Mouse (Mus musculus) heart, postnatal 14 days (tissue): ENCODE measurements around the gene Ccr8. TPM values are rescaled to one million over a fixed set of nuclear protein-coding genes. Genes with fewer than 3 reads are reported as not detected.
A peak's percentile ranks its signal among the peaks of the same experiment; 100 is the strongest.

Experiments used
- DNase-seq, 2 experiments: peaks; one replicate each; pipeline ENCODE4 v3.0.0; 2021 to 2022
- intact Hi-C: fragments of 180-260 bp; cut with DNase I; formaldehyde crosslinking; loops from one replicate; pipeline ENCODE4 v1.15.1; 2025
- long read RNA-seq, 2 experiments: library from polyadenylated mRNA; stranded (forward); transcript quantifications; one replicate each; pipeline ENCODE4 v2.0.0; 2021
- total RNA-seq, 2 experiments: library from RNA; stranded (reverse); gene quantifications; 2 replicates each; pipeline ENCODE4 v1.2.3; 2021

Gene Ccr8
- total RNA-seq = under 1 TPM in 1 of 2 experiments, not detected in 1; 0.44 TPM
- long read RNA-seq, experiment 1 = 0 reads
- long read RNA-seq, experiment 2 = 0 reads

DNA sequence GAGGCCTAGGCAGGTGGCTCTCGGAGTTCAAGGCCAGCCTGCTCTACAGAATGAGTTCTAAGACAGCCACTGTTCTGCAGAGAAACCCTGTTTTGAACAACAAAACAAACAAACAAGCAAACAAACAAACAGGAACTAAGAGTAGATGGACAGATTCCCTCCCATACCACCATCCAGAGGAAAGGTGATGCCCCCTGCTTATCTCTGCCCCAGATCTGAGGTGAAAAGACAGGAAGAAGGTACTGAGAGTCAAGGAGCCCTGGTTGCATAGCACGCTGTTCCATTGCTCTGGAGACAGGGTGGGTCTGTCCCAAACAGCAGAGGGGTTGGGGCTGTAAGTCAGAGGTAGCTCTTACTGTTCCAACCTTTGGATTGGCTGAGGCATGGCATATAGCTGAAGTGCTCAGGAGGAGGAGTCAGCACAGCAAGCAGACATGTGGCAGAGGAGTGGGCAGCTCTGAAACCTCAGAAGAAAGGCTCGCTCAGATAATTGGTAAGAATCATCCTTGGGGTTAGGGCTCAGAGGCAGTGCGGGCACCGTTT, at the start of gene Ccr8:
Gene Ccr8 (plus strand): TSS at position 419 of the 543 bp plus-strand sequence.
- intact Hi-C loops = no loop called here

DNA sequence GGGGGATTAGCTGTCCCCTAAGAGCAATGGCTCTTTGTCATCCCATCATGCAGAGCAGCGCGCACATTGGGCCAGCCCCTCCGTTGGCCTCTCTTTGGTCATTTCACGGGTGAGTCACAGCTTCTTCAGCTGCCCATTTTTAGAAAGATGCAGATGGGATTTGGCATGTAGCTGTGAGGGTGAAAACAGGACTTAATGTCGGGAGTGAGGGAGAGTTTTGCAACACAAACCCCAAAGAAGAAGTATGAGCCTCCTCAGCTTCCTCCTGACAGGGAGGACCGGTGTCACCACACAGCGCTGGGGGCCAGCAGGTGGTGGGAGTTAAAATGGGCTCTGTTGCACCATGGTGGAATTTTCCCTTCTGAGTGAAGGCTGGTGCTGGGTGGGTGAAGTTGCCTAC, 48.8 kb upstream of the Ccr8 start:
- intact Hi-C loops = no loop called here
- no peak for DNase-seq

More for the DNA sequence above, at the start of gene Ccr8:
- no peak for DNase-seq

DNA sequence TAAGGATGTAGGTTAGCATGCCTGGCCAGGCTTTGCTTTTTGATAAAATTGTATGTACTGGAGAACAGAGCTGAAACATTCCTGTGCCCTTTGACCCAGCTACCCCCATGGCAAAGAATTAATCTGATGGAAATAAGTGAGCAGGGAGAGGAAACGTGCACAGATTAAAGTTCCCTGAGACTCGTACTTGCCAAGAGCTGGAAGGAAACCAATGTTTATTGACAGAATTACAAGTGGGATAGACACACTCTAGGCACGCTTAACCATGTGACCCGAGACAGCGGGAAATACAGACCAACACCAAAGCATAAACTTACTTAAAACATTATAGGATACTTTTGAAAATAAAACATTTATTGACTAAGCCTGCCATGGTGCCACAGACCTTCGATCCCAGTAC, 43.4 kb upstream of the Ccr8 start:
- intact Hi-C loops = no loop called here

DNA sequence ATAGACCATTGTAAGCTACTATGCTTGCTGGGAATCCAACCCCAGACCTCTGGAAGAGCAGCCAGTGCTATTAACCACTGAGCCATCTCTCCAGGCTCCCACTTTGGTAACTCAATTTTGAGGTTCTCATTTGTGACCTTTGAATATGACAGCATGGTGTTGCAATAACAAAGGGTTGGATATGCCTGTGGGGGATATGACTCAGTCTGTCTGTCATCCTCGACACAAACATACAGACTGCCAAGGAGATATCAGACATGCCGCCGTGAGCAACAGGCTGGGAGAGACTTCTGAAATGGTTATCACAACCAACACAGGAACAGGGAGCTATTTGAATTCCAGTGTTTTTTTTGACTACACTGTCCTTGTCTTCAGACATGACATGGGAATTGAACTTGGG, 42.5 kb upstream of the Ccr8 start:
- DNase-seq = no peak
- intact Hi-C loops = no loop called here

More for the DNA sequence above, 43.4 kb upstream of the Ccr8 start:
- no peak for DNase-seq

DNA sequence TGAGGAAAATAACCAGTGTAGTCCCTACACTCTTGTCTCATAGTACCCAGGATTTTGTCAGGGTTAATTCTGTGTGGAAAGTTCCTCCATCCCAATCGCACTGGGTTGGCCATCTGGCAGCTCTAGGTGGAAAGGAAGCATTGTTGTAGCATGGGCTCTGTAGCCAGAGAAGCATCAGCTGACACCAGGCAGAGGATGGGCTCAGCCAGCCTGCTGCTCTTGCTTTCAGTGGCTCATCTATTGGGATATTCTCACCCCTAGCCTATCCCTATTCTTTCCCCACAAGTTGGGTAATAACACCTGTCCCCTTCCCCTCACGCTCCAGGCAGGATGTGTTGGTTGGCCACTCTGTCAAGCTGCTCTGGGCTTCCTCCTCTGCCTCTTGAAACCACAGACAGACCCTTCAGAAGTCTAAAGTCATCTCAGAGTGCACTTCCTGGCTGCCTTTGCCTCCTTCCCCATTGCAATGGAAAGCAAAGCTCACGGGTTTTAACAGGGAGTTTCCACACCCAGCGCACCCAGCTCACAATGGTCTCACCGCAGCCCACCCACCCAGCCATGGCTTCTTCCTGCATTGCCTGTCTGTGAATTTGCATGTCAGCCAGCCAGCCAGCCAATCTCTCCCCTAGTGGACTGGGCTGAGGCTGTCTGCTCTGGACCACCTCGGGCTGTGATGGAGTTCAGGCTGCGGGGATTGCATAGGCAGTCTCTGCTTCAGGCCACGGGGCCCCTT, 37.2 kb upstream of the Ccr8 start:
- intact Hi-C loops = no loop called here

DNA sequence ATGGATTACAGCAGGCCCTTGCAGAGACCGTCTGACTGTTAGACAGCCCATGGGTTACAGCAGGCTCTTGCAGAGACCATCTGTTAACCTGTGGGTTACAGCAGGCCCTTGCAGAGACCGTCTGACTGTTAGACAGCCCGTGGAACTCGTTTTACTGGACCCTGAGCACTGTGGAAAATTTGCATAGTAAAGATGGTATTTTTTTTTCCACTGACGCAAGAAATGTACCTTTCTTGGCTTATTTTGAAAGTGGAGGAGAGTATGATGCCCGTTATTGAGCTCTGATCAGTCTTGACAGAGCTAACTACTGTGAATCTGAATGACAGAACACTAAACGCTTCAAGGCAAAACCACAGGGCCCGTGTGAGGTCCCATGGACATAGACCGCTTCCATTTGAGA, 35.7 kb upstream of the Ccr8 start:
- no peak for DNase-seq
- intact Hi-C loops = no loop called here

More for the DNA sequence above, 37.2 kb upstream of the Ccr8 start:
- peak in 1 of 2 experiments; percentile 10 for DNase-seq

DNA sequence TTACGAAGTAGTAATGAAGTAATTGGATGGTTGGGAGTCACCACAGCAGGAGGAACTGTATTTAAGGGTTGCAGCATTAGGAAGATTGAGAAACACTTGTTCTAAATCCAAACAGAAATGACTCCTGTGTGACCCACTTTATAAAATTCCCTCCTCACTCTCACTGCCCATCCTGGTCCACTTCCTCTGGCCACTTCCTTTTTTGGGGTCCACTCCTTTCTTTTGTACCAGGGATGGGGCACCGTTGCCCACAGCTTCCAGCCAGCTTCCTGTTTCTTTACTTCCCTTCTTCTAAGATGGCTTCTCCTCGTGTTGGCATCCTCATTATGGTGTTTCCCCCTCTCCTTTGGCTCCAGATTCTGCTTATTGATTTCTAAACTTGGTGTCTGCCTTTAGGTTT, 33.2 kb upstream of the Ccr8 start:
- no peak for DNase-seq
- intact Hi-C loops = no loop called here

DNA sequence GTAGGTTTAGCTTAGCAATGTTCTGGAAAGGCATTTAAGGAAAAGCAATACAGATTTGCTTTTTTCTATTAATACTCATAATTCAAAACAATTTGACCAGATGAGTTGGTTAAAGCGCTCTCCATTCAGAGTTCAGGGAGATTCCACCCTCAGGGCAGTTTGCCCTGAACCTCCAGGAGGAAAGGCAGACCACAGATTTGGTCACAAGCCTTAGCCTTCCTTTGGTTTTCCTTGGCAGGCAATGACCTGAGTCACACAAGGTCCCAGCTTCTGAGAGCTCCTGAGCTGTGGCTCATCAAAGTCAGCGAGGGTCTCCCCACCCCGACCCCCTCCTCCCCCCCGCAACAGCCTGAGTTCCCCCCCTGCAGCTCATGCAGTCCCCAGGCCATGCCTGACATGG, 27.6 kb upstream of the Ccr8 start:
- DNase-seq = no peak
- intact Hi-C loops = no loop called here

DNA sequence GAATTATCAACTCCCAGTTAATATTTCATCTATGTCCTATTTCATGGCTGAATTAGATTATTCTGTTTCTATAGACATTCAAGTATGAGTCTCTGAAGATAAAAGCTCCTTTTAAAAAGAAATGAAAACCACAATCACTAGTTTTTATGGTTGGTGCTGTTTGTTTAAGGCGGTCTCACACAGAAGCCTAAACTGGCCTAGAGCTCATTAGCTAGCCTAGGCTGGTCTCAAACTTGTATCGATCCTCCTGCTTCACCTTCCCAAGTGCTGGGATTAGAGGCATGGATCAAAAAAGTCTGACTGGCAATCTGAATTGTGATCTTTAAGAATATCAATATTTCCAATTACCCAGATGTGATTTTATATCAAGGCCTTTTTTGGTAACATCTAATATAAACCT, 24.3 kb upstream of the Ccr8 start:
- no peak for DNase-seq
- intact Hi-C loops = no loop called here

DNA sequence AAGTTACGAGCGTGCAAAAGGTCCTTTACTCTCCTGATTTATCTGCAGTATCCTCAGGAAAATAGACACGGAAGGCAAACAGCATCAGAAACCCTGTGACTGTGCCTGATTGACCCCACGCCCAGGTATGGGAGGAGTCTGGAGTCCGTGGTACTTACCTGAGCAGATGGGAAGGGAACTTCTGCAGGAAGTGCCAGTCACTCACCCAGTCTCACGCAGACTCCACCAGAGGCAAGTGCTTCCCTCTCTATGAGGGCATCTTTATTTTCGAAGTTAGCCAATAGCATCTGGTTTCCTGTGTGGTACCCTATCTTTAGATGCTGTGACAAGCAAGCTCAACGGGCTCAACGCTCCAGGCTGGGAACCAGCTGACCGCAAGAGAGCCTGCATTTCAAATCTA, 23.9 kb upstream of the Ccr8 start:
- no peak for DNase-seq
- intact Hi-C loops = no loop called here

DNA sequence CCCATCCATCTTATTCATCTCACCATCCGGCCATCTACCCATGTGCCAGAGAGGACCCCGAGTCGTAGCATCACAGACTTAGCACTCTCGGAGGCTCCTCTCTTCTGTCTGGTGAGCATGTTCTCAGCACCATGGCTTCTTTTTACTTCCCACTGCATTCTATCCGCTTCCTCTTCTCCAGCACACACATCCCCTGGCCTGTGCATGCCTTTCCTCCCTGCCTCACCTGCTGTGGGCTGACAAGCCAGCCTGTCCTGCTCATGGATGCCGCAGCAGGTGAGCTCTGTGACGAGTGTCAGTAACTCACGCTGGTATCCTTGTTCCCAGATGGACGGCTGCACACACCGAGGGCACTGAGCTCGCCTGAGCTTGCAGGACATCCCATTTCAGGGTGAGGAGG, 22.1 kb upstream of the Ccr8 start, which contains the start of gene Cx3cr1:
Gene Cx3cr1 (minus strand): TSS at position 101 of the 400 bp plus-strand sequence.
- no peak for DNase-seq
- intact Hi-C loops = loop anchor here (5.0 kb wide), 1 partner anchor 157 kb away; no protein-coding TSS in a partner anchor

DNA sequence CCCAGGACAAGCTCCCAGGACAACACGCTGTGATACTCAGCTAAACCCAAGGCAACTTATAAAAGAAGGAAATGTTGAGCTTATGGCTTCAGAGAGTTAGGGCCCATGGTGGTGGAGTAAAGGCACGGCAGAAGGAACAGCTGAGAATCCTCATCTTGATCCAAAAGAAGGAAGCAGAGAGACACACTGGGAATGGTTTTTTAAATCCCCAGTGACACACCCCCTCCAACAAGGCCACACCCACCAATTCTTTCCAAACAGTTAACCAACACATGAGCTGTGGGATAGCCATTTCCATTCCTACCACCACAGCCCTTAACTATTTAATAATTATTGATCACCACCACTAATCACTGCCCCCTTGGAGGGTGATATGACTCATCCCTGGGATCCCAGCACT, 20.7 kb upstream of the Ccr8 start:
- intact Hi-C loops = loop anchor here (5.0 kb wide), 1 partner anchor 159 kb away; no protein-coding TSS in a partner anchor

DNA sequence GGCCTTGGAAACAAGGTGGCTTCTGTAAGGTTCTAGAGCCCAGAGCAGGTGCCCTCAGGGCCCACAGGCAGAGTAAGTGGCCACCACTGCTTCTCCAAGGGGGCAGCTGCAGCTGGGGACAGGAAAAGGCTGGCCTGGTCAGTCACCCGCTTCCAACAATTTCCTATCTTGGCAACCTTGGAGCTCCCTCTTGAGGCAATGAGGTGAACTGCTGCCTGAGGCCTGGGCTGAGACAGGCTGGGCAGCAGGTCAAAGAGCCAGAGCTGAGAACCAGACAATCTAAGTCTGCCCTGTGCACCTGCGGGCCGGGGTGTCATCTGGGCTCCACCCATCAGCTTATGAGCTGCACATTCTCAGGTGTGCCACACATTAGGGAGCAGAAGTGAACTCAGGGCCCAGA, 18.7 kb upstream of the Ccr8 start:
- DNase-seq = peak; percentile 82 to 92
- intact Hi-C loops = loop anchor here (1.0 to 5.0 kb wide), 3 partner anchors 44 to 161 kb away; no protein-coding TSS in a partner anchor

More for the DNA sequence above, 20.7 kb upstream of the Ccr8 start:
- no peak for DNase-seq

DNA sequence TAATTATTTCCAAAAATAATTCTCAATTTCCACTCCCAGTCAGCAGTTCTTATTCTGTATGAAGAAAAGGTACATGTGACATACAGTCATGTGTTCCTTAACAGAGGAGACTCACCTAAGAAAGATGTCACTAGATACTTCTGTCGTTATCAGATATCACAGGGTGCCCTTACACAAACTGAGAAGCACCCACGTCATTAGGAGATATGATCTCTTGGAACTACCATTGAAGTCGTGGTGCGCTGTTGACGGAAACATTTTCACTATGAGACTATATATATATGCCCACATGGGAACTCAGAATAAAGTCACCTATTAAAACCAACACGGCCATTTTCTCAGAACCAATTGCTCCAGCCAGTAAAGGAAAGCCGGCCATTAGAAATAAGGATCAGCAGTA, 17.4 kb upstream of the Ccr8 start:
- intact Hi-C loops = loop anchor here (5.0 kb wide), 1 partner anchor 162 kb away; no protein-coding TSS in a partner anchor
- no peak for DNase-seq

DNA sequence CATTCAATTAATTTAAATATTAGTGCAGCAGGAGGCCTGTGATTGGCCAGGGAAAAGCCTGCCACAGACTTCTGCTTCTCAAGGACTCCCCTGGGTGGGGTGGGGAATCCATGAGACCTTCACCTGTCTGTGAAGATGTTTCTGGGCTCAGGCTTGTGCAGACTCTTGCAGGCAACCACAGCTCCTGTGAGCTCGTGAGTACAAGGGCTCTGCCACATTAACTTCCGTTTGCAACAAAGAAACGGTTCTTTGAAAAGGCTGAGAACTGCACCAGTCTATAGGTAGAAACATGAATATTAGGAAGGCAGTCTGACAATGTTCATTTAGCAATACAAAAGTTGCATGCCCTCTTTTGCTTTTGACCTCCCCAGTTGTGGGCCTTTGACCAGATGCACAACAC, 13.7 kb upstream of the Ccr8 start:
- DNase-seq = no peak
- intact Hi-C loops = no loop called here

DNA sequence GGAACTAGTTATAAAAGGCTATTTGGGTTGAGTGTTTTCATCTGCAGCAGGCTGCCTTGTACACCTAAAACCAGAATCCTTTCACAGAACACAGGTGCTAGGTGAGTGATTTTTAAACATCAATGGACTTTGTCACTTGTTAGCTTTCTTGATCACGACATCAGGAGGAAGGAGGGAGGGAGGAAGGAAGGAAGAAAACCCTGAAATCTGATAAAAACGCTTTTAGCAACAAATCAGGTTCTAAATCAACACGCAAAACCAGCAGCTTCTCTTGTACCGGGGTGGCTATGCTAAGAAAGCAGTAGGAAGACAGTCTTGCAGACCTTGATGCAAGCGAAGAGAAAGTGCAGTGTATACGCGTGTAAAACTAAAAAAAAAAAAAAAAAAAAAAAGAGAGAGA, 12.0 kb upstream of the Ccr8 start:
- no peak for DNase-seq
- intact Hi-C loops = no loop called here

DNA sequence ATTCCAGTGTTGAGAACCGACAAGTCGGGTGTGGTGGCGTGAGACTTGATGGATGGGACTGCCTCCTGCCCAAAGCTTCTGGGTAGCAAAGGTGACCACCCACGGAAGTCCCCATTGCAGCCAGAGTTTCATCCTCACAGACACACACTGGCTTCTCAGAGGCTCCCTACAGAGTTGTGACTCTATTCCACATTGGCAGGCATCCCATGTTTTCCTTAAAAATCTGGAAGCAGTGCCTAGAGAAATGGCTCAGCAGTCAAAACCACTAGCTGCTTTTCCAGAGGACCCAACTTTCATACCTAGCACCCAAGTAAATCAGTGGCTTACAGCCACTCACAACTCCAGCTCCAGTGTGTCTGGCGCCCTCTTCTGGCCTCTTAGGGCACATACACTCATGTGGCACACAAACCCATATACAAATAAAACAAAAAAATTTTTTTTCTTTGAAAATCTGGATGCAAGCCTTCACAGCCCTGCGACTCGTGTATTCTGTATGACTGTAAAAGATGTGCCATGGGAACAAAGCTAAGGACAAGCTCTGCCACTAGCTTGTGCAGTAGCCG, 11.3 kb upstream of the Ccr8 start:
- peak in 1 of 2 experiments; percentile 31 for DNase-seq
- intact Hi-C loops = no loop called here

DNA sequence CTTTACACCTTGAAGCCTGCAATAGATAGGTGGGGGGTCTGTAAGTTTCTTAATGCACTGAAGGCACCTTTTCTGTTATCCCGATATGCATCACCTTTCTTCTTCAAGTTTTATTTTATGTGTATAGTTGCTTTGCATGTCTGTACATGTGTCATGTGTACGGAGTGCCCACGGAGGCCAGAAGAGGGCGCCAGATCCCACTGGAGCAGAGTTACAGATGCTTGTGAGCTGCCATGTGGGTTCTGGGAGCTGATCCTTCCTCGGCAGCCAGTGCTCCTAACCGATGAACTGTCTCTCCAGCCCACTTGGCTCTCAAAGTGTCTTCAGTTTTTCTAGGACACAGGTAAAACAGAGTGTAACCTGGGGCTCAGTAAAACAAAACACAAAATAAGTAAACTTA, 10.7 kb upstream of the Ccr8 start:
- intact Hi-C loops = no loop called here
- DNase-seq = no peak

DNA sequence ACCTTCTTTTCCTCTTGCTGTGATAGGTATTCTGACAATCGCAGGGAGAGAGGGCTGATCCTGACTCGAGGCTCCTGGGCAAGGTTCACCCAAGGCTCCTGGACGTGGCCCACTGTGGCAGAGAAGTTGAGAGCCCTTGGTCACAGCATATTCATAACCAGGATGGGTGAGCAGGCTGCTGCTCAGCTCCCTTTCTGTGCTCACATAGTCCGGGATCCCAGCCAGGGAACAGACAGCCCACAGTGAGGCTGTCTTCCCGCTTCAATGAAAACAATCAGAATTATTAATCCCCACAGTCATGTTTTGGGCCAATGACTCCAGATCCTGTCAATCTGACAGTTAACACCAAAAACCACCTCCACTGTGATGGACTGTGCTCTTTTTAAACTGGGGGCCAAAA, 9.9 kb upstream of the Ccr8 start:
- no peak for DNase-seq
- intact Hi-C loops = no loop called here

DNA sequence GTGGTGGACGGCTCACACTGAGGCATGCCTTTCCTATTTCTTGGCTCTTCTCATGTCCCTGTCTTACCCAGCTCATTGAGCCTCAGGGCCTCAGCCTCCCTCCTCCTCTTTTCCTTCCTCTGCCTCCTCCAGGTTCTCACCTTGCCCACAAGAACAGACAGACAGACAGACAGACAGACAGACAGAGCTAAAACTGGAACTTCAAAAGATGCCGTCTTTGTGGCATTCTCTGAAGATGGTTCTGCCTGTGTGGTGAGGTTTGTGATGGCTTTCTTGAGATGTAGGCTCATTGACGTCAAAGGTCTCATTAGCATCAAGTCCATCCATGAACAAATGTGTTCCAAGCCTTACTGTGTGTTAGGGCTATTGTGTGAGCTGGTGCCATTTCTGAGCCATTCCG, 9.2 kb upstream of the Ccr8 start:
- intact Hi-C loops = no loop called here
- no peak for DNase-seq

DNA sequence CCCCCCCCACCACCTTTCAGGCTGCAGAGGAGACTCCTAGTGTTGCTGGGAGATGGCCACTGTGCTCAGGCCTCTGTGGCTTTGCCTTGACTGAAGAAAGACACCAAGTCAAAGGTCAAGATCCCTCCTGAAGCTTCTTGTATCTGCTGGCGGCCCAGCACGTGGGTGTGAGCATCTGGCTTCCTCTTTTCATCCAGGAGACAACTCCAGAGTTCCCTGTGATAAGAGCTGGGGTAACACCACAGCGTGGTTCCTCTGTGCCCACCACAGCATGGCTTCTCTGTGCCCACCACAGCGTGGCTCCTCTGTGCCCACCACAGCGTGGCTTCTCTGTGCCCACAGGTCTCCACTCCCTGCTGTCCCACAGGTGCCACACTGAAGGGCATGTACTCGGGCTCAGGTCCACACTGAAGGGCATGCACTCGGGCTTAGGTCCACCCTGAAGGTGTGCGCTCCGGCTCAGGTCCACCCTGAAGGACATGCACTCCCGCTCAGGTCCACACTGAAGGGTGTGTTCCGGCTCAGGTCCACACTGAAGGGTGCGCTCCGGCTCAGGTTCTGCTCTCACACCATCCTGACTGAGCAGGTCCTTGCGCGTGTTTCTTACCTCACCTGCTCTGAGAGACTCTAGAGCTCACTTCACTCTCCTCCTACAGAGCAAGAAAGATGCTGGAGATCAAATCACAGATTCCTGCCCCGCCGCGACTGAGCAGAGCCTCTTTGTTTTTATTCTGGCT, 8.6 kb upstream of the Ccr8 start:
- intact Hi-C loops = no loop called here
- no peak for DNase-seq
